Mouse (Mus musculus) lung, embryonic 14.5 days (tissue): ENCODE measurements around the gene Bach2. TPM values are rescaled to one million over a fixed set of nuclear protein-coding genes. Genes with fewer than 3 reads are reported as not detected.
A peak's percentile ranks its signal among the peaks of the same experiment; 100 is the strongest.

Experiments
- ATAC-seq: fragments of 200-750 bp; cut with Nextera tagmentation; 2 replicates; pipeline ENCODE4 v1.8.0; 2017; ENCODE audit warnings: mild to moderate bottlenecking, moderate TSS enrichment, moderate library complexity; ENCODE audit not compliant: insufficient read depth
- DNase-seq: peaks from one replicate; pipeline ENCODE4 v3.0.0-alpha.2; 2015
- H3K27ac ChIP-seq: fragments of 300-500 bp; sonication (generic); 2 replicates; pipeline ENCODE4 v1.5.1; 2014; ENCODE audit warnings: low read depth, mild to moderate bottlenecking, moderate library complexity
- H3K27me3 ChIP-seq: fragments of 300-500 bp; sonication (generic); 2 replicates; pipeline ENCODE4 v1.6.1; 2014; ENCODE audit warnings: low read length, control low read depth; ENCODE audit not compliant: insufficient read depth
- H3K36me3 ChIP-seq: fragments of 300-500 bp; sonication (generic); 2 replicates; pipeline ENCODE4 v1.6.1; 2014; ENCODE audit warnings: control low read depth; ENCODE audit not compliant: insufficient read depth
- H3K4me1 ChIP-seq: fragments of 300-500 bp; sonication (generic); 2 replicates; pipeline ENCODE4 v1.6.1; 2014; ENCODE audit warnings: antibody characterized with exemption, control low read depth; ENCODE audit not compliant: insufficient read depth
- H3K4me2 ChIP-seq: fragments of 300-500 bp; sonication (generic); 2 replicates; pipeline ENCODE4 v1.6.1; 2014; ENCODE audit warnings: mild to moderate bottlenecking
- H3K4me3 ChIP-seq: fragments of 300-500 bp; sonication (generic); 2 replicates; pipeline ENCODE4 v1.5.1; 2014; ENCODE audit warnings: low read depth, low read length
- H3K9ac ChIP-seq: fragments of 300-500 bp; sonication (generic); 2 replicates; pipeline ENCODE4 v1.6.1; 2014
- H3K9me3 ChIP-seq: fragments of 300-500 bp; sonication (generic); 2 replicates; pipeline ENCODE4 v1.6.1; 2016; ENCODE audit warnings: low read depth, low read length, control low read depth
- CTCF ChIP-seq: IDR thresholded peaks from 2 replicates; pipeline ENCODE4 v1.5.1; 2016; ENCODE audit warnings: antibody characterized with exemption, low read depth
- WGBS: fragments of 180-500 bp; shearing (Covaris S2); extraction: QIAGEN DNeasy Blood & Tissue Kit; methylation state at CpG from one replicate; pipeline ENCODE4 v1.1.7; 2014; 5-methylcytosine and 5-hydroxymethylcytosine counted together
- polyA plus RNA-seq: library from polyadenylated mRNA; unstranded; fragments of >200 nt; fragmentation: Nextera tagmentation; extraction: Ambion mirVana; gene quantifications from 2 replicates; pipeline ENCODE4 v1.2.1, GENCODE M21; 2014

The Bach2 gene
- polyA plus RNA-seq, 1 experiment from 2014 or later, result 16.1 TPM

DNA sequence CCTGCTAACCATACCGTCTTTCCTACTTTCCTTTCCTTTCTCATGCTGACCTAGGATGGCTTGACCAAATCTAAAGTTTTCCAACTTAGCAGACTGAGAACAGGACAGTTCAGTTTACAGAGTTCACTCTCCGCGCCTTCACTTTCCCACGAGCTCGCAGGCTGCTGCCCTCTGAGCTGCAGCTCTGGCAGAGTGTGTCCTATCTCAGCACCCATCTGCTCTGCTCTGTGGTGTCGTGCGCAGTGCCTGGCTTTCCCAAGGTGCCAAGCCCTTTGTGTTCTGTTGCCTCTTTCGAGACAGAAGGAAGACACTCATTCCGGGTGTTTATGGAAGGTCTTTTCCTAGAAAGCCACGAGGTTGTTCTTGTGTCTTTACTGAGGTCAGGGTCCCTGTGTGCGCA lies 300.4 kb downstream of the Bach2 start:
- 73% methylated on average over 11 of the region's 11 CpGs for WGBS
- no peaks in the 10 kb centered on the region for H3K36me3 ChIP-seq
- H3K4me2 ChIP-seq, result no peak overlapping the region
- DNase-seq (no peak), ATAC-seq (no peak)
- TF ChIP-seq CTCF, result no peak
- H3K4me3 ChIP-seq, result no peak overlapping the region
- H3K27me3 ChIP-seq, result no peaks in the 10 kb centered on the region
- no peak overlapping the region for H3K9ac ChIP-seq
- no peaks in the 10 kb centered on the region for H3K9me3 ChIP-seq
- H3K4me1 ChIP-seq, result no peaks in the 10 kb centered on the region
- H3K27ac ChIP-seq, result no peak overlapping the region

DNA sequence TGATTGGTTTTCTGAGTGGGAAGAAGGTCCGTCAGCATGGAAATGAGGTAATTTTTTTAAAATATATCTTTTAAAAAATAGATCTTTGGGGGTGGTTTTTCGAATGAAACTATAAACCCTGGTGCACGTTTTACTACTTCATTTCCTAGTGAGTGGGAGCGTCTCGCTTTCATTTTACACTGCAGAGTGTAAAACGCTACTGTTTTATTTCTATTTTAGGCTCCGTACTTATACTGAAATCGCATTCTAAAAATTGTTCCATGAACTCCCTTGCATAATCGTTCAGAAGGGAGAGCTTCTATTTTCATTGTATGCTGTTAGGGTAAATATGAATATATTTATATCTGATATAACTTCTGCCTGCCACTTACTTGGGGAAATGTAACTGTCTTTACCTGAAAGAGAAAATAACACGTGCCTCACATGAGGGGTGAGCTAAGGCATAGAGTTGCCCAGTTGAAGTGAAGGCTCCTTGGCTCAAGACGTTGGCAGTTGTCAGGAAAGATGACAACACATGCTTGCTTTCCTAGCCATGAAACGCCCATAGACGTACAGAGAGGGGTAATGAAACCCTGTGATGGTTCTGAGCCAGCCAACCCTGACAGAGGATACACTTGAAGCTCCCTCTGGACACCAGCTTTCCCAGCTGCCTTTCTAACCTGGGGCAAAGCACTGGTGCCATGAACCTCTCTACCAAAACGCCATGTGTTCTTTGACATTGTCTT lies 306.4 kb downstream of the Bach2 start:
- no peak for ATAC-seq
- Histone ChIP-seq H3K36me3 (no peaks in the 10 kb centered on the region), H3K4me1 (no peaks in the 10 kb centered on the region), H3K4me3 (no peak overlapping the region), H3K4me2 (no peak overlapping the region), H3K9ac (no peak overlapping the region), H3K27me3 (no peaks in the 10 kb centered on the region), H3K9me3 (no peaks in the 10 kb centered on the region), H3K27ac (no peak overlapping the region)
- DNase-seq, result no peak
- 86% methylated on average over 14 of the region's 14 CpGs for WGBS
- no peak for TF ChIP-seq CTCF

DNA sequence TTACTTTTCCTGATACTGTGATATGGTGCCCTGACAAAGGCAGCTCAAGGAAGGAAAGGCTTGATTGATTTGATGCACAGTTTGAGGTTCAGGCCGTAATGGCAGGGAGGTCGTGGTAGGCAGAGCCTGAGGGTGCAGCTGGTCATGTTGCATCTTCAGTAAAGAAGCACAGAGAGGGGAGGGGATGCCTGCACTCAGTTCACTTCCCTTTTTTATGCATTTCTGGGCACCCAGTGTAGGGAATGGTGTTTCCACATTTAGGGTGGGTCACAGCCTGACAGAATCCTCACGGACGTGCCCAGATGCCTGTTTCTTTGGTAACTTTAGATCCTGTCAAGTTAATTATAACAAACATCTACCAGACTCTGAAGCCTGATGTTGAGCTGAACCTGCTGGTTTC lies 306.9 kb downstream of the Bach2 start:
- WGBS, result 72% methylated on average over 4 of the region's 4 CpGs
- H3K27me3 ChIP-seq, result no peaks in the 10 kb centered on the region
- H3K27ac ChIP-seq, result no peak overlapping the region
- no peak for TF ChIP-seq CTCF
- no peak overlapping the region for H3K9ac ChIP-seq
- no peaks in the 10 kb centered on the region for H3K9me3 ChIP-seq
- DNase-seq (no peak), ATAC-seq (no peak)
- no peaks in the 10 kb centered on the region for H3K36me3 ChIP-seq
- H3K4me2 ChIP-seq, result no peak overlapping the region
- H3K4me1 ChIP-seq, result no peaks in the 10 kb centered on the region
- H3K4me3 ChIP-seq, result no peak overlapping the region

DNA sequence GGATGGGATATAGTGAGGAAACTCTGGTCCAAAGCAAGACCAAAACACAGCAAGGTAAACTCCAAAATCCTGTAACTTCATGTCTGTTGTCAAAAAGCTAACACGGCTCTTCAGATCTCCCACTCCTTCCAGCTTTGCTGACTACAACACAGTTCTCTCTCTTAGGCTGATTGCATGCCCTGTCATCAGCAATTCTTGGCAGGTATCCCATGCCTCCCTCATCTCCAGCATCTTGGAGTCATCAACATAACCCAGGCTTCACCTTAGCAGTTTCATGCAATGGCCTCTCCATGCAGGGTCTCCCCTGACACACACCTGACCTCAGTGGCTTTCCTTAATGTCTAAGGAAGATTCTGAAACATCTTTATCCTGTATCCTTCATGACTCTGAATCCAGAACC lies 310.5 kb downstream of the Bach2 start:
- 85% methylated on average over 1 of the region's 1 CpGs for WGBS
- no peak overlapping the region for H3K27ac ChIP-seq
- H3K9ac ChIP-seq, result no peak overlapping the region
- H3K4me3 ChIP-seq, result no peak overlapping the region
- no peaks in the 10 kb centered on the region for H3K9me3 ChIP-seq
- H3K27me3 ChIP-seq, result no peaks in the 10 kb centered on the region
- no peak for TF ChIP-seq CTCF
- H3K4me2 ChIP-seq, result no peak overlapping the region
- no peak for ATAC-seq
- no peak for DNase-seq
- H3K4me1 ChIP-seq, result no peaks in the 10 kb centered on the region
- no peaks in the 10 kb centered on the region for H3K36me3 ChIP-seq

DNA sequence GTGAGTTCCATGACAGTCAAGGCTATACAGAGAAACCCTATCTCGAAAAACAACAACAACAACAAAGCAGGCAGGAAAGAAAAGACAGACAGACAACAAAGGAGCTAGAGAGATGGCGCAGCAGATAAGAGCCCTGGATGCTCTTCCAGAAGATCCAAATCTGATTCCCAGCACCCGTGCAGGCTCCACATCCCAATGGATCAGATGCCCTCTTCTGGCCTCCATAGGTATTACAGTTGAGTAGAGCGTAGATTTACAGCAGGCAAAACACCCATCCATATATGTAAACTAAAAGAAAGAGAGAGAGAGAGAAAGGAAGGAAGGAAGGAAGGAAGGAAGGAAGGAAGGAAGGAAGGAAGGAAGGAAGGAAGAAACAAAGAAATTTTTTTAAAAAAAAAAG lies 312.7 kb downstream of the Bach2 start:
- no peaks in the 10 kb centered on the region for H3K9me3 ChIP-seq
- ATAC-seq (no peak), DNase-seq (peak; percentile 74)
- TF ChIP-seq CTCF, result peak; percentile 67
- 56% methylated on average over 4 of the region's 4 CpGs for WGBS
- H3K27me3 ChIP-seq, result no peaks in the 10 kb centered on the region
- H3K36me3 ChIP-seq, result no peaks in the 10 kb centered on the region
- no peak overlapping the region for H3K27ac ChIP-seq
- H3K4me2 ChIP-seq, result no peak overlapping the region
- no peaks in the 10 kb centered on the region for H3K4me1 ChIP-seq
- no peak overlapping the region for H3K4me3 ChIP-seq
- H3K9ac ChIP-seq, result no peak overlapping the region

DNA sequence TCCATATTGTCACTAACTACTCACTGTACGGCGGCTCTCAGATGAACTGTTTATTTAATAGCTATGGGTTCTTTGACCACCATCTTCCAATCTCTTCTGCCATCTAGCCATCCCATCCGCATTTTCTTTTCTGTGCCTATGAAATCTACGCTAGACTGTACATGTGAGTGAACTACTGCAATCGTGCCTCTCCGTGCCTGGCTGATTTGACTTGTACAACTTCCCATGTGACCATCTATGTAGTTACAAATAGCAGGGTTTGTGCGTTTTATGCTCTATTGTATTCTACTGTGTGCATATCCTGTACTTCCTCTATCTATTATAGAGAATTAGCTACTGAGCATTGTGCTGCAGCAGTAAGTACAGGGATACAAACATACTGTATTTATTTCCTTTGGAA lies 316.9 kb downstream of the Bach2 start:
- DNase-seq, result no peak
- TF ChIP-seq CTCF, result no peak
- no peak overlapping the region for H3K9ac ChIP-seq
- H3K36me3 ChIP-seq, result no peaks in the 10 kb centered on the region
- 85% methylated on average over 7 of the region's 7 CpGs for WGBS
- H3K9me3 ChIP-seq, result no peaks in the 10 kb centered on the region
- H3K4me1 ChIP-seq, result 0 out of 2 replicates have a peak, but pooled peaks cover 3% of the 10 kb centered on the region
- H3K27me3 ChIP-seq, result no peaks in the 10 kb centered on the region
- H3K4me3 ChIP-seq, result no peak overlapping the region
- no peak overlapping the region for H3K27ac ChIP-seq
- H3K4me2 ChIP-seq, result no peak overlapping the region
- ATAC-seq, result no peak

DNA sequence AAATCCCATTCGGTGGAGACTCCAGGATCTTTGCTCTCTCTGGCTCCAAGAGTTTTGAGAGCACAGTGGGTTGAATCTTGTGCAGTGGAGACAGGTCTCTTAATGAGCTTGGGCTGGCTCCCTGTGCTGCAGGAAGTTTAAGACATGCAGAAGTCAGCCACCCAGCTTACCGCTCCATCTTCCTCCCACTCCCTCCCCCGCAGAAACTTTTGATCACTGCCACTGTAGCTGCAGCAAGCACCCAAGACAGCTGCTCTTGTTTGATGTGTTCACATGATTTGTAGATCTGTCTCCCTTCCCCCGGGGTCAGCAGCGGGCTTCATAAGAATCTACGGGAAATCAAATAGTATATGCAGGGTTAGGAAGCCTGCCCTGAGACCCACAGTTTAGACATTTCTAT lies 321.6 kb downstream of the Bach2 start:
- Histone ChIP-seq H3K9ac (no peak overlapping the region), H3K36me3 (peaks cover 21% of the 10 kb centered on the region), H3K4me2 (peak overlapping the region; percentile 15; the same call in 1 of the 2 replicates), H3K9me3 (no peaks in the 10 kb centered on the region), H3K27ac (0 out of 2 replicates have a peak overlapping the region, but pooled peaks have one; percentile 18), H3K4me1 (0 out of 2 replicates have a peak, but pooled peaks cover 7% of the 10 kb centered on the region), H3K4me3 (no peak overlapping the region), H3K27me3 (no peaks in the 10 kb centered on the region)
- no peak for TF ChIP-seq CTCF
- no peak for ATAC-seq
- peak; percentile 37 for DNase-seq
- 19% methylated on average over 6 of the region's 6 CpGs for WGBS
